Mouse (Mus musculus) forebrain, embryonic 10.5 days (tissue): ENCODE results near the gene Senp7. TPM values are rescaled to one million over a fixed set of nuclear protein-coding genes. Genes with fewer than 3 reads are reported as not detected.
"Not testable (repeated sequence)": the region's sequence is repeated elsewhere in the genome, so short reads cannot be mapped to it uniquely, and the experiment has no call there.

Experiments used
- DNase-seq: peaks from one replicate; pipeline ENCODE4 v3.0.0-alpha.2; 2017; ENCODE audit warnings: low spot score; ENCODE audit errors: extremely low spot score
- H3K27ac ChIP-seq: fragments of 300-500 bp; sonication (generic); 2 replicates; pipeline ENCODE4 v1.5.1; 2016; ENCODE audit warnings: mild to moderate bottlenecking
- H3K27me3 ChIP-seq: fragments of 300-500 bp; sonication (generic); 2 replicates; pipeline ENCODE4 v1.6.1; 2016; ENCODE audit warnings: mild to moderate bottlenecking; ENCODE audit not compliant: poor library complexity, severe bottlenecking
- H3K36me3 ChIP-seq: fragments of 300-500 bp; sonication (generic); replicated peaks from 2 replicates; pipeline ENCODE4 v1.6.1; 2016; ENCODE audit warnings: mild to moderate bottlenecking, moderate library complexity
- H3K4me1 ChIP-seq: fragments of 300-500 bp; sonication (generic); 2 replicates; pipeline ENCODE4 v1.6.1; 2016
- H3K4me3 ChIP-seq: fragments of 300-500 bp; sonication (generic); 2 replicates; pipeline ENCODE4 v1.5.1; 2016; ENCODE audit warnings: mild to moderate bottlenecking, moderate library complexity
- H3K9me3 ChIP-seq: fragments of 300-500 bp; sonication (generic); 2 replicates; pipeline ENCODE4 v1.6.1; 2016; ENCODE audit warnings: mild to moderate bottlenecking, moderate library complexity
- WGBS: fragments of 180-500 bp; shearing (Covaris S2); methylation state at CpG from one replicate; pipeline ENCODE4 v1.1.7; 2016; 5-methylcytosine and 5-hydroxymethylcytosine counted together
- polyA plus RNA-seq: library from polyadenylated mRNA; unstranded; fragments of >200 nt; fragmentation: Nextera tagmentation; extraction: Ambion mirVana; gene quantifications from 2 replicates; pipeline ENCODE4 v1.2.1, GENCODE M21; 2016

Senp7 gene
- polyA plus RNA-seq, 1 experiment from 2014 or later: 28.7 TPM

- 91% methylated on average over 10 of the region's 10 CpGs for WGBS
- H3K9me3 ChIP-seq: peaks cover 8% of the 10 kb centered on the region
- H3K4me3 ChIP-seq: no peak overlapping the region
- no peaks in the 10 kb centered on the region for H3K4me1 ChIP-seq
- DNase-seq: no peak
- H3K36me3 ChIP-seq: peaks cover 42% of the 10 kb centered on the region
- no peaks in the 10 kb centered on the region for H3K27me3 ChIP-seq
- no peak overlapping the region for H3K27ac ChIP-seq
Observed at GRCm38 (mm10) chr16:56117327-56118180, 69.4 kb downstream of the Senp7 start.

- Histone ChIP-seq H3K9me3 (no peaks in the 10 kb centered on the region), H3K27ac (no peak overlapping the region), H3K27me3 (no peaks in the 10 kb centered on the region), H3K4me1 (no peaks in the 10 kb centered on the region), H3K36me3 (peaks cover 36% of the 10 kb centered on the region), H3K4me3 (no peak overlapping the region)
- WGBS: 86% methylated on average over 5 of the region's 5 CpGs
- no peak for DNase-seq
Observed at GRCm38 (mm10) chr16:56122517-56122916, 74.4 kb downstream of the Senp7 start.

GRCm38 (mm10) chr16:56124045-56124444, 75.9 kb downstream of the Senp7 start:
- H3K27me3 ChIP-seq: no peaks in the 10 kb centered on the region
- H3K27ac ChIP-seq: no peak overlapping the region
- no peaks in the 10 kb centered on the region for H3K9me3 ChIP-seq
- H3K4me1 ChIP-seq: no peaks in the 10 kb centered on the region
- WGBS: 93% methylated on average over 3 of the region's 3 CpGs
- no peak for DNase-seq
- H3K4me3 ChIP-seq: no peak overlapping the region
- peaks cover 45% of the 10 kb centered on the region for H3K36me3 ChIP-seq

GRCm38 (mm10) chr16:56131666-56132065, 83.5 kb downstream of the Senp7 start:
- no peaks in the 10 kb centered on the region for H3K27me3 ChIP-seq
- H3K4me3 ChIP-seq: no peak overlapping the region
- no peak for DNase-seq
- H3K27ac ChIP-seq: no peak overlapping the region
- 44% methylated on average over 3 of the region's 3 CpGs for whole genome bisulfite sequencing
- H3K4me1 ChIP-seq: no peaks in the 10 kb centered on the region
- peaks cover 22% of the 10 kb centered on the region for H3K36me3 ChIP-seq
- H3K9me3 ChIP-seq: no peaks in the 10 kb centered on the region

- WGBS: 72% methylated on average over 4 of the region's 4 CpGs
- H3K4me1 ChIP-seq: no peaks in the 10 kb centered on the region
- DNase-seq: no peak
- H3K36me3 ChIP-seq: peaks cover 11% of the 10 kb centered on the region
- H3K27me3 ChIP-seq: no peaks in the 10 kb centered on the region
- no peak overlapping the region for H3K27ac ChIP-seq
- no peak overlapping the region for H3K4me3 ChIP-seq
- H3K9me3 ChIP-seq: no peaks in the 10 kb centered on the region
Observed at GRCm38 (mm10) chr16:56134149-56134548, 86.0 kb downstream of the Senp7 start.

GRCm38 (mm10) chr16:56137672-56138071, 89.5 kb downstream of the Senp7 start:
- H3K27me3 ChIP-seq, H3K36me3 ChIP-seq, DNase-seq, H3K4me3 ChIP-seq, H3K27ac ChIP-seq, H3K4me1 ChIP-seq, H3K9me3 ChIP-seq: not testable (repeated sequence)
- 94% methylated on average over 5 of the region's 5 CpGs for WGBS

GRCm38 (mm10) chr16:56139921-56140320, 91.8 kb downstream of the Senp7 start:
- WGBS: 96% methylated on average over 3 of the region's 3 CpGs
- Histone ChIP-seq H3K4me3 (no peak overlapping the region), H3K27me3 (no peaks in the 10 kb centered on the region), H3K27ac (no peak overlapping the region), H3K4me1 (no peaks in the 10 kb centered on the region), H3K9me3 (no peaks in the 10 kb centered on the region), H3K36me3 (peaks cover 8% of the 10 kb centered on the region)
- DNase-seq: no peak

GRCm38 (mm10) chr16:56144876-56145555, 96.9 kb downstream of the Senp7 start:
- Histone ChIP-seq H3K4me1 (no peaks in the 10 kb centered on the region), H3K4me3 (no peak overlapping the region), H3K36me3 (no peaks in the 10 kb centered on the region), H3K9me3 (no peaks in the 10 kb centered on the region), H3K27me3 (no peaks in the 10 kb centered on the region), H3K27ac (no peak overlapping the region)
- no peak for DNase-seq
- 97% methylated on average over 17 of the region's 17 CpGs for WGBS

- H3K9me3 ChIP-seq: no peaks in the 10 kb centered on the region
- no peak overlapping the region for H3K27ac ChIP-seq
- no peak for DNase-seq
- WGBS: 44% methylated on average over 2 of the region's 2 CpGs
- no peak overlapping the region for H3K4me3 ChIP-seq
- no peaks in the 10 kb centered on the region for H3K4me1 ChIP-seq
- H3K27me3 ChIP-seq: no peaks in the 10 kb centered on the region
- no peaks in the 10 kb centered on the region for H3K36me3 ChIP-seq
Observed at GRCm38 (mm10) chr16:56147679-56148078, 99.5 kb downstream of the Senp7 start.

GRCm38 (mm10) chr16:56163466-56163865, 115.3 kb downstream of the Senp7 start:
- peaks cover 13% of the 10 kb centered on the region; the same call in 1 of the 2 replicates for H3K36me3 ChIP-seq
- no peak overlapping the region for H3K27ac ChIP-seq
- no peaks in the 10 kb centered on the region for H3K9me3 ChIP-seq
- H3K27me3 ChIP-seq: no peaks in the 10 kb centered on the region
- DNase-seq: no peak
- no peak overlapping the region for H3K4me3 ChIP-seq
- WGBS: 82% methylated on average over 7 of the region's 7 CpGs
- no peaks in the 10 kb centered on the region for H3K4me1 ChIP-seq

GRCm38 (mm10) chr16:56170247-56170646, 122.1 kb downstream of the Senp7 start:
- no peak overlapping the region for H3K27ac ChIP-seq
- H3K4me1 ChIP-seq: no peaks in the 10 kb centered on the region
- H3K9me3 ChIP-seq: no peaks in the 10 kb centered on the region
- H3K4me3 ChIP-seq: no peak overlapping the region
- H3K27me3 ChIP-seq: no peaks in the 10 kb centered on the region
- DNase-seq: no peak
- peaks cover 27% of the 10 kb centered on the region for H3K36me3 ChIP-seq

GRCm38 (mm10) chr16:56175867-56176581, 127.9 kb downstream of the Senp7 start:
- H3K36me3 ChIP-seq: peaks cover 40% of the 10 kb centered on the region
- no peaks in the 10 kb centered on the region for H3K27me3 ChIP-seq
- no peak overlapping the region for H3K4me3 ChIP-seq
- DNase-seq: no peak
- WGBS: 66% methylated on average over 8 of the region's 8 CpGs
- no peaks in the 10 kb centered on the region for H3K9me3 ChIP-seq
- H3K27ac ChIP-seq: no peak overlapping the region
- no peaks in the 10 kb centered on the region for H3K4me1 ChIP-seq

- no peaks in the 10 kb centered on the region for H3K27me3 ChIP-seq
Observed at GRCm38 (mm10) chr16:56186863-56187262, 138.7 kb downstream of the Senp7 start.

More at GRCm38 (mm10) chr16:56186863-56187262, 138.7 kb downstream of the Senp7 start:
- WGBS: 92% methylated on average over 4 of the region's 4 CpGs
- no peak overlapping the region for H3K4me3 ChIP-seq
- H3K4me1 ChIP-seq: no peaks in the 10 kb centered on the region
- H3K36me3 ChIP-seq: peaks cover 44% of the 10 kb centered on the region
- H3K27ac ChIP-seq: no peak overlapping the region
- DNase-seq: no peak
- peaks cover 4% of the 10 kb centered on the region; the same call in 1 of the 2 replicates for H3K9me3 ChIP-seq
